Mouse (Mus musculus): Measurements from ENCODE around the gene Hipk4. TPM values are rescaled to one million over a fixed set of nuclear protein-coding genes. Genes with fewer than 3 reads are reported as not detected.

Gene Hipk4
- total and polyA plus RNA-seq, 2 experiments from 2014 or later = 0.73 to 1.6 TPM

GRCm38 (mm10) chr7:27552931-27553513, 30.0 kb downstream of the Hipk4 start, which contains the start of the genes Pld3 and 2310022A10Rik:
Gene Pld3, minus strand, starts transcription at chr7:27553218.
Gene 2310022A10Rik, plus strand, starts transcription at chr7:27553233.
- peak within 1 kb of the TSS; percentile 71; the same call in 1 of the 2 replicates for H3K27ac ChIP-seq
- 0 out of 2 replicates have a peak, but pooled peaks cover 6% of the 10 kb centered on the region for H3K4me1 ChIP-seq (ENCODE audit: insufficient read depth, low read length)
- H3K4me3 ChIP-seq (ENCODE audit: low read length) = peak within 1 kb of the TSS; percentile 74
- H3K27me3 ChIP-seq (ENCODE audit: insufficient read depth, low read length) = no peaks in the 10 kb centered on the region
- under 1% methylated on average over 41 of the region's 41 CpGs for WGBS
- H3K9ac ChIP-seq (replicated peaks; ENCODE audit: low read length) = peak within 1 kb of the TSS; percentile 66
- H3K9me3 ChIP-seq (ENCODE audit: low read length) = no peaks in the 10 kb centered on the region
- DNase-seq (ENCODE audit: low spot score) = peak; percentile 97
- peaks cover 6% of the 10 kb centered on the region; the same call in 1 of the 2 replicates for H3K36me3 ChIP-seq (ENCODE audit: insufficient read depth, low read length)
- peak; percentile 100 for ATAC-seq
- peak within 1 kb of the TSS; percentile 73 for H3K4me2 ChIP-seq (ENCODE audit: low read depth, low read length)
- TF ChIP-seq CTCF (IDR thresholded peaks at IDR 0.05; ENCODE audit: low read depth) = no peak

DNA sequence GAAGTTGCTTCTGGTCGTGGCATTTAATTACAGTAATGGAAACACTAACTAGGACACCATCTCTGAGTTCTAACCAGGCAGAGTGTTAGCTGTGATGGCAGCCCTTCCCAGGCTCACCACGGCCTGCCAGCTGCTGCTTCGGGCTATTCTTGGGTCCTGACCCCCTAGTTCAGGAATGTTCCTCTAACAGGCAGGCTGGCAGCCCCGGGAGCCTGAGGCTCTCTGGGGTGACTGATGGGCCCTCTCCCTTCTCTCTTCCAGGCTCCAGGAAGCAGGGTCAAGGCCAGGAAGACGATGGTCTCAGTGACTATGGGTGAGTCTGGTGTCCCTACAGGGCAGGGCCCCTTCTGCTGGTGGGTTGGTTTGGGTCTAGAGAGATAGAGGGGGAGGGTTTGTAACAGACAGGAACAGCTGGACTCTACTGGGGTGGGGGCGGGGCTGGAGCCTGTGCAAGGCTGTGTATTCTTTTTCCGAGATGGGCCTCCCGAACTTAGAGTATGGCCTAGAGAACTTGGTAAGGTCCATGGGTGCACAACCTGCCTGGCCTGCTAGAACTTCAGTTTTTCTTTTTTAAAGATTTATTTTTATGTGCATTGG, 37.3 kb downstream of the Hipk4 start:
- Histone ChIP-seq H3K27ac (no peak overlapping the region), H3K4me1 (ENCODE audit: insufficient read depth, low read length) (no peaks in the 10 kb centered on the region), H3K4me2 (ENCODE audit: low read depth, low read length) (no peak overlapping the region), H3K4me3 (ENCODE audit: low read length) (no peak overlapping the region), H3K27me3 (ENCODE audit: insufficient read depth, low read length) (no peaks in the 10 kb centered on the region), H3K9ac (replicated peaks; ENCODE audit: low read length) (no peak overlapping the region), H3K36me3 (ENCODE audit: insufficient read depth, low read length) (peaks cover 28% of the 10 kb centered on the region), H3K9me3 (ENCODE audit: low read length) (no peaks in the 10 kb centered on the region)
- 78% methylated on average over 8 of the region's 8 CpGs for WGBS
- no peak for DNase-seq (ENCODE audit: low spot score)
- no peak for TF ChIP-seq CTCF (IDR thresholded peaks at IDR 0.05; ENCODE audit: low read depth)
- ATAC-seq = no peak

DNA sequence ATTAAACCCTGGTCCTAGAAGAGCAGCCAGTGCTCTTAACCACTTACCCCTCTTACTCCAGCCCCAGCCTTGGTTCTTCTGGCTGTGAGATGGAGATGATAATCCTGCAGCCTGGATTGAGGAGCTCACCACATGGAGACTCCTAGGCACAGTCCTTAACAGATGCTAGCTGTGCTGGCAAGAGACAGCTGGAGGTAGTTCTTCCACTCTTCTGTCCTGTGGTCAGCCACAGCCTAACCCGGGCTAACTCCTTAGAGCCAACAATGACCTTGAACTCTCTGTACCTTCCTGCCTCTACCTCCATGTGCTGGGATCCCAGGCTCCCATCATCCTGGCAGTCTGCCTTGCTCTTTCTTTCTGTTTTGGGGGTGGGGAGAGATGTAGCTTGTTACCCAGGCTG, 37.9 kb downstream of the Hipk4 start:
- H3K4me1 ChIP-seq (ENCODE audit: insufficient read depth, low read length) = no peaks in the 10 kb centered on the region
- H3K9ac ChIP-seq (replicated peaks; ENCODE audit: low read length) = no peak overlapping the region
- no peak overlapping the region for H3K4me2 ChIP-seq (ENCODE audit: low read depth, low read length)
- no peak for ATAC-seq
- 85% methylated on average over 1 of the region's 1 CpGs for WGBS
- H3K27ac ChIP-seq = no peak overlapping the region
- H3K36me3 ChIP-seq (ENCODE audit: insufficient read depth, low read length) = peaks cover 26% of the 10 kb centered on the region
- H3K9me3 ChIP-seq (ENCODE audit: low read length) = no peaks in the 10 kb centered on the region
- no peak for TF ChIP-seq CTCF (IDR thresholded peaks at IDR 0.05; ENCODE audit: low read depth)
- H3K4me3 ChIP-seq (ENCODE audit: low read length) = no peak overlapping the region
- H3K27me3 ChIP-seq (ENCODE audit: insufficient read depth, low read length) = no peaks in the 10 kb centered on the region
- DNase-seq (ENCODE audit: low spot score) = no peak

DNA sequence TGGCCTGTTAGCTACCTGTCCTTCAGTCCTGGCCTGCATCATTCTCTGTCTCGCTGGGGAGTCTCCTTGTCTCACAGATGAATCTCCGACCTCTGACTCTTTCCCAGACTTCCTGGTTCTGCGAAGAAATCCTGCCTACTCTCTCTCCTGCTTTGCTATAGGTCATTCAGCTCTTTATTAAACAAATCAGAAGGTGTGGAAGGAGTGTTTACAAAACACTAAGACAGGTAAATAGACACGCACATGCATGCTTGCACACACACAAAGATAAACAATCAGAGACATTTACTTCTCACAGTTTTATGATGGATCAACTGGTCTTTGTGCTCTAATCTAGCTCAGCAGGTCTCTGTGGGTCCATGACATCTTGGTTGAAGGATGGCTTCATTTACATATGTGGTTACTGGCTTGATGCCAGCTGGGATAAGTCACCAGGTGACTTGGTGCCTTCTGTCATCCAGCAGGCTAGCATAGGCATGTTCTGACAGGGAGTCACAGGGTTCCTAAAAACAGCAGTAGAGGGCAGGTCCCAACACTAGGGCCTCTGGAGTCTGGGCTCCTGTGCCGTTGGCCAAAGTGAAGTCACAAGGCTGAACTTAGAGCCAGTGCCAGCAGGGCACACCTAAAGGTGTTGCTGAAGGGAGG, 46.6 kb downstream of the Hipk4 start:
- Histone ChIP-seq H3K9ac (replicated peaks; ENCODE audit: low read length) (no peak overlapping the region), H3K9me3 (ENCODE audit: low read length) (no peaks in the 10 kb centered on the region), H3K36me3 (ENCODE audit: insufficient read depth, low read length) (peaks cover 54% of the 10 kb centered on the region), H3K4me2 (ENCODE audit: low read depth, low read length) (no peak overlapping the region), H3K4me1 (ENCODE audit: insufficient read depth, low read length) (no peaks in the 10 kb centered on the region), H3K27ac (no peak overlapping the region), H3K4me3 (ENCODE audit: low read length) (no peak overlapping the region), H3K27me3 (ENCODE audit: insufficient read depth, low read length) (no peaks in the 10 kb centered on the region)
- peak; percentile 40; the same call in 1 of the 2 replicates for ATAC-seq
- 82% methylated on average over 5 of the region's 5 CpGs for WGBS
- DNase-seq (ENCODE audit: low spot score) = peak; percentile 15
- TF ChIP-seq CTCF (IDR thresholded peaks at IDR 0.05; ENCODE audit: low read depth) = no peak

DNA sequence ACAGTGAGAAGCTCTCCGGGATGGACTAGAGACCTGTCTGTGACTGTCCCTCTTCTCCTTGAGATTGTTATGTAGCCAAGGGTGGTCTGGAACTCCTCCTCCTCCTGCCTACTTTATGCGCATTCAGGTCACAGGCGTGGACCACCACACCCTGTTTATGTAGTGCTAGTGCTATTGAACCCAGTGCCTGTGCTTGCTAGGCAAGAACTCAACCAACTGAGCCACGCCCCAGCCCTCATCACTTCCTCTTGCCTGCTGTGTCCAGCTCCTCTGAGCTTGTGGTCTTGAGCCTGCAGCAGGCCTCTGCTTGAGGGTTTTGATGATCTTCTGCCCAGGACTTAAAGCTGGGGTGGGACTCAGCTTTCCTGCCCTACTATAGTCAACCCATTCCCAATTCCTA, 49.1 kb downstream of the Hipk4 start:
- peaks cover 50% of the 10 kb centered on the region for H3K36me3 ChIP-seq (ENCODE audit: insufficient read depth, low read length)
- H3K27me3 ChIP-seq (ENCODE audit: insufficient read depth, low read length) = no peaks in the 10 kb centered on the region
- no peaks in the 10 kb centered on the region for H3K4me1 ChIP-seq (ENCODE audit: insufficient read depth, low read length)
- DNase-seq (ENCODE audit: low spot score) (no peak), ATAC-seq (no peak)
- no peak overlapping the region for H3K9ac ChIP-seq (replicated peaks; ENCODE audit: low read length)
- 92% methylated on average over 4 of the region's 4 CpGs for WGBS
- no peak overlapping the region for H3K4me3 ChIP-seq (ENCODE audit: low read length)
- no peaks in the 10 kb centered on the region for H3K9me3 ChIP-seq (ENCODE audit: low read length)
- H3K27ac ChIP-seq = no peak overlapping the region
- no peak for TF ChIP-seq CTCF (IDR thresholded peaks at IDR 0.05; ENCODE audit: low read depth)
- no peak overlapping the region for H3K4me2 ChIP-seq (ENCODE audit: low read depth, low read length)

GRCm38 (mm10) chr7:27574124-27574880, 51.2 kb downstream of the Hipk4 start:
- no peaks in the 10 kb centered on the region for H3K4me1 ChIP-seq (ENCODE audit: insufficient read depth, low read length)
- ATAC-seq (no peak), DNase-seq (ENCODE audit: low spot score) (no peak)
- H3K36me3 ChIP-seq (ENCODE audit: insufficient read depth, low read length) = peaks cover 50% of the 10 kb centered on the region
- 93% methylated on average over 14 of the region's 14 CpGs for WGBS
- H3K4me3 ChIP-seq (ENCODE audit: low read length) = no peak overlapping the region
- H3K27me3 ChIP-seq (ENCODE audit: insufficient read depth, low read length) = no peaks in the 10 kb centered on the region
- H3K9me3 ChIP-seq (ENCODE audit: low read length) = no peaks in the 10 kb centered on the region
- TF ChIP-seq CTCF (IDR thresholded peaks at IDR 0.05; ENCODE audit: low read depth) = no peak
- H3K27ac ChIP-seq = no peak overlapping the region
- no peak overlapping the region for H3K4me2 ChIP-seq (ENCODE audit: low read depth, low read length)
- H3K9ac ChIP-seq (replicated peaks; ENCODE audit: low read length) = no peak overlapping the region
